ENCODE assay signal across 19 mouse cellular contexts in genomic region chr3:119939091-119939490, GRCm38 (mm10).
A peak's percentile ranks its signal among the peaks of the same experiment; 100 is the strongest.
DNase-seq lines count a peak whose midpoint lies in the region; ATAC-seq lines count a peak whose summit lies in the region.
"Had no signal": no experiment of that assay in that cellular context is flagged by ENCODE, and none has a peak within 500 bp of the region (broad histone marks: within the 10 kb centered on the region; RNA-seq: fewer than 3 reads in every experiment).

No protein-coding gene starts in this region.

- H3K4me2 ChIP-seq in kidney, embryonic 16.5 days (replicated peaks; ENCODE audit: low read depth, low read length): no peak overlapping the region
- H3K4me2 ChIP-seq in kidney, embryonic 15.5 days: no peak overlapping the region
- H3K4me2 ChIP-seq in lung, embryonic 16.5 days (ENCODE audit: low read depth, low read length): no peak overlapping the region
- H3K4me2 ChIP-seq: heart, embryonic 11.5 days; hindbrain, embryonic 13.5 days had no signal

- H3K4me3 ChIP-seq in kidney, embryonic 16.5 days (ENCODE audit: low read length): no peak overlapping the region
- H3K4me3 ChIP-seq in kidney, embryonic 15.5 days (replicated peaks): no peak overlapping the region
- no peak overlapping the region for H3K4me3 ChIP-seq in lung, embryonic 16.5 days (ENCODE audit: low read length)
- H3K4me3 ChIP-seq: gastrocnemius, adult 2 months; hindbrain, embryonic 13.5 days had no signal

- H3K9me3 ChIP-seq in kidney, embryonic 16.5 days (ENCODE audit: low read length): no peaks in the 10 kb centered on the region
- no peaks in the 10 kb centered on the region for H3K9me3 ChIP-seq in kidney, embryonic 15.5 days (replicated peaks)
- H3K9me3 ChIP-seq in lung, embryonic 16.5 days (ENCODE audit: control insufficient read depth, low read length): no peaks in the 10 kb centered on the region
- H3K9me3 ChIP-seq: hindbrain, embryonic 13.5 days had no signal

- H3K9ac ChIP-seq in kidney, embryonic 16.5 days (replicated peaks; ENCODE audit: low read length): no peak overlapping the region
- no peak overlapping the region for H3K9ac ChIP-seq in kidney, embryonic 15.5 days
- H3K9ac ChIP-seq in lung, embryonic 16.5 days (ENCODE audit: low read length): no peak overlapping the region
- H3K9ac ChIP-seq: forebrain, postnatal 0 days; hindbrain, embryonic 13.5 days had no signal

- no peak for DNase-seq in kidney, postnatal 4 days
- peak; percentile 31 for DNase-seq in kidney, postnatal 14 days
- DNase-seq in lung, postnatal 4 days: no peak
- no peak for DNase-seq in spleen, postnatal 10 days (ENCODE audit: low spot score in 2 of 2)
- DNase-seq: adrenal gland, postnatal 10 days; adrenal gland, postnatal 36 days; cerebellum, adult 9-10 months; cerebellum, postnatal 14 days; forebrain, postnatal 0 days; gastrocnemius, adult 2 months; gastrocnemius, postnatal 14 days; heart, adult 11 months had no signal

- H3K36me3 ChIP-seq in kidney, embryonic 16.5 days (ENCODE audit: insufficient read depth, low read length): no peaks in the 10 kb centered on the region
- H3K36me3 ChIP-seq in kidney, embryonic 15.5 days: no peaks in the 10 kb centered on the region
- no peaks in the 10 kb centered on the region for H3K36me3 ChIP-seq in lung, embryonic 16.5 days (ENCODE audit: control insufficient read depth, insufficient read depth, low read length)
- H3K36me3 ChIP-seq: hindbrain, embryonic 13.5 days had no signal

- 0 out of 2 replicates have a peak, but pooled peaks have one; percentile 27 for ATAC-seq in kidney, embryonic 16.5 days (ENCODE audit: low FRiP score, low TSS enrichment)
- ATAC-seq in kidney, embryonic 15.5 days (replicated peaks; ENCODE audit: low FRiP score): no peak
- ATAC-seq in lung, embryonic 16.5 days (ENCODE audit: low read depth): peak; percentile 57
- ATAC-seq: forebrain, embryonic 14.5 days; forebrain, postnatal 0 days had no signal

- H3K4me1 ChIP-seq in kidney, embryonic 16.5 days (ENCODE audit: insufficient read depth, low read length): no peaks in the 10 kb centered on the region
- H3K4me1 ChIP-seq in kidney, embryonic 15.5 days: no peaks in the 10 kb centered on the region
- H3K4me1 ChIP-seq in lung, embryonic 16.5 days (replicated peaks; ENCODE audit: control insufficient read depth, insufficient read depth, low read length): no peaks in the 10 kb centered on the region

- no peak overlapping the region for H3K27ac ChIP-seq in kidney, embryonic 16.5 days (ENCODE audit: low read length)
- H3K27ac ChIP-seq in kidney, embryonic 15.5 days: no peak overlapping the region
- no peak overlapping the region for H3K27ac ChIP-seq in lung, embryonic 16.5 days (ENCODE audit: low read length)
- H3K27ac ChIP-seq: gastrocnemius, adult 2 months; hindbrain, embryonic 13.5 days had no signal

- no peaks in the 10 kb centered on the region for H3K27me3 ChIP-seq in kidney, embryonic 16.5 days (ENCODE audit: insufficient read depth, low read length)
- H3K27me3 ChIP-seq in kidney, embryonic 15.5 days: no peaks in the 10 kb centered on the region
- H3K27me3 ChIP-seq in lung, embryonic 16.5 days (ENCODE audit: control insufficient read depth, insufficient read depth, low read depth, low read length): no peaks in the 10 kb centered on the region
- H3K27me3 ChIP-seq: hindbrain, embryonic 13.5 days; Patski had no signal

- WGBS in kidney, embryonic 16.5 days: 92% methylated on average over 1 of the region's 1 CpGs
- WGBS in kidney, embryonic 15.5 days: 84% methylated on average over 1 of the region's 1 CpGs
- 75% methylated on average over 1 of the region's 1 CpGs for WGBS in lung, embryonic 16.5 days
